Mouse (Mus musculus) thymus, adult 2 months (tissue): ENCODE results near the gene Polr3h. TPM values are rescaled to one million over a fixed set of nuclear protein-coding genes. Genes with fewer than 3 reads are reported as not detected.

Source experiments
- DNase-seq: peaks from one replicate; pipeline ENCODE4 v3.0.0; 2021
- H3K27ac ChIP-seq: fragments of 200-500 bp; 2 replicates; pipeline ENCODE4 v1.5.1; 2012; ENCODE audit warnings: low read length, control low read depth; ENCODE audit not compliant: control insufficient read depth, insufficient read depth
- H3K27me3 ChIP-seq: fragments of 200-500 bp; 2 replicates; pipeline ENCODE4 v1.6.1; 2012; ENCODE audit warnings: mild to moderate bottlenecking, low read length, moderate library complexity, mixed read lengths; ENCODE audit not compliant: control insufficient read depth, insufficient read depth
- H3K36me3 ChIP-seq: fragments of 200-500 bp; 2 replicates; pipeline ENCODE4 v1.6.1; 2012; ENCODE audit warnings: mild to moderate bottlenecking, low read length, moderate library complexity; ENCODE audit not compliant: control insufficient read depth, insufficient read depth
- H3K4me1 ChIP-seq: fragments of 200-500 bp; replicated peaks from 2 replicates; pipeline ENCODE4 v1.6.1; 2012; ENCODE audit warnings: low read length; ENCODE audit not compliant: control insufficient read depth, insufficient read depth
- H3K4me3 ChIP-seq: fragments of 200-500 bp; 2 replicates; pipeline ENCODE4 v1.5.1; 2012; ENCODE audit warnings: mild to moderate bottlenecking, low read length, control low read depth, moderate library complexity; ENCODE audit not compliant: control insufficient read depth, insufficient read depth
- CTCF ChIP-seq: fragments of 200-500 bp; IDR thresholded peaks from 2 replicates; pipeline ENCODE4 v1.5.1; 2012; ENCODE audit warnings: mild to moderate bottlenecking, control low read depth, low read length, moderate library complexity, borderline replicate concordance; ENCODE audit not compliant: control insufficient read depth, poor library complexity, insufficient read depth; ENCODE audit errors: extremely low read depth
- POLR2A ChIP-seq: fragments of 200-500 bp; IDR thresholded peaks from 2 replicates; pipeline ENCODE4 v1.6.1; 2012; ENCODE audit warnings: mild to moderate bottlenecking, low read length, control low read depth, moderate library complexity; ENCODE audit not compliant: control insufficient read depth, poor library complexity, insufficient read depth; ENCODE audit errors: extremely low read depth
- WGBS: fragments of 180-500 bp; shearing (Covaris S2); methylation state at CpG from one replicate; pipeline ENCODE4 v1.1.7; 2018; 5-methylcytosine and 5-hydroxymethylcytosine counted together
- polyA plus RNA-seq: library from polyadenylated mRNA; depleted of rRNA; stranded (reverse); fragments of >200 nt; gene quantifications from 2 replicates; pipeline ENCODE4 v1.2.3, GENCODE M21; 2012

The Polr3h gene
- polyA plus RNA-seq, 1 experiment = 16.7 TPM

DNA sequence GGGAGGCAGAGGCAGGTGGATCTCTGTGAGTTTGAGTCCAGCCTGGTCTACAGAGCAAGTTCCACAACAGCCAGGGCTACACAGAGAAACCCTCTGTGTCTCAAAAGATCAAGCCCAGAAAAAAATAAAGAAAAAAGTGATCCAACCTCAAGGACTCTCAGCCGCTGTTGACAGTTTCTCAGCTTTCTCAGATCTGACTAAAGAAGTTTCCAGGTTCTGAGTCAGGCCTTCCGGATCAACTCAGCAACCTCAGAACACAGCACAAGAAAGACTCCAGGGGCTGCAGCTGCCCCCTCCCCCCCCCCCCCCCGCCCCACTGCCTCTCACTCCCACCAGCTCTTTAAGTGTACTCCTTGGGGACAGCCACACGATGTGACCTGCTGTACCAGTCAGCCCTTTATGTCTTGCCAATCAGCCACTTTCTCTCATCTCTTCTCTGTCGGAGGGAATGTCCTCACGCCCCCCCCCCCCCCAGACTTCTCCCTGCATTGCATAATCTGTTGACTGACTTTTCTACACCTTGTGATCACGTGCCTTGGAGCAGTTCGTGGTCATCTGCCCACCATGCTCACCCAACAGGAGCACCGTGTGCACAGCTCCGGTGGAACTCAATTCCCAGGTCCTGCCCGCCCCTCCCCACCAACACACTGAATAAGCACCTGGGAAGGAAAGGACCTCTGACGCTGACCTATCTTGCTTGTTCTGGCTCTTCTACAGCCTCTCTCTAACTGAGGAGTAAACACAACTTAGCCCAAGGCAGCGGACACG is 40.2 kb upstream of the Polr3h start:
- Histone ChIP-seq H3K4me3 (no peak overlapping the region), H3K36me3 (no peaks in the 10 kb centered on the region), H3K27me3 (no peaks in the 10 kb centered on the region), H3K4me1 (peaks cover 2% of the 10 kb centered on the region; the same call in 1 of the 2 replicates), H3K27ac (no peak overlapping the region)
- DNase-seq = no peak
- 94% methylated on average over 14 of the region's 14 CpGs for WGBS
- no peak for TF ChIP-seq CTCF
- no peak for TF ChIP-seq POLR2A

DNA sequence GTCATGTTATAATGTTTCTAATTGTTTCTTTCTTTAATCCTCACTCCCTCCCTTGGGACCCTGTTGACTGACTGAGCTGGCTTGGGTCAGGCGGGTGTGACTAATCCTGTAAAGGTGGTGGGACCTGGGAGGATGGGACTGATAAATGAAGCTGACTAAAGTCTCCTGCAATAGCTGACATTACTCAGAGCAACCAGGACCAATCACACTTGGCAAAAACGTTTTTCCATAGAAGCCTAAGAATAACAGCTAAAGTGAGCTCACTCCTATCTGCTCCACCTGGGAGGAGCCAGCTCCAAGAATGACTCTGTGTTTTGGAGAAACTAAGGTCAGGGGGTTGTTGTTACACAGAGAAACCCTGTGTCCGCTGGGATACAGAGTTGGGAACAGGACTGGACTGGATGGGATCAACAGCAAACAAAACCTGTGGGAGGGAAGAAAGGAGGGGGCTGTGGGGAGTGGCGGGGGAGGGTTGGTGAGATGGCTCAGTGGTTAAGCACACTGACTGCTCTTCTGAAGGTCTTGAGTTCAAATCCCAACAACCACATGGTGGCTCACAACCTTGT is 39.0 kb upstream of the Polr3h start:
- 91% methylated on average over 4 of the region's 4 CpGs for WGBS
- no peak for DNase-seq
- TF ChIP-seq CTCF (no peak), POLR2A (no peak)
- no peak overlapping the region for H3K4me3 ChIP-seq
- peaks cover 2% of the 10 kb centered on the region; the same call in 1 of the 2 replicates for H3K4me1 ChIP-seq
- H3K36me3 ChIP-seq = no peaks in the 10 kb centered on the region
- H3K27me3 ChIP-seq = no peaks in the 10 kb centered on the region
- H3K27ac ChIP-seq = no peak overlapping the region

DNA sequence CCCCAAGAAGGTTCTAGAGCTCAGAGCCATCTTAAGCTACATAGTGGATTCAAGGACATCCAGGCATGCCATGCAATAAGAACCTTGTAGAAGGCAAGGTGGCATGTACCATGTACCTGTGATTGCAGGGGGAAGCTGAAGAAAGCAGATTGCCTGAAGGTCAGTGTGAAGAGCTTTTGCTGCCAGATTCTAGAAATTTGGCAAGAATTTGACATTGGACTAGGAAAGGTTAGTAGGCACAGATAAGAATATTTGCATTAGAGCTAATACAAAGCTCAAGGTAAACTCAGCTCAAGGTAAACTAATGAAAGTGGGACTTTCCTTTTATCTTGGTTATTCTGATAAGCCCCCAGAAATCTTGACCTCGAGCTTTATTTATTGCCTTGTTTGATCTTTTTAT is 38.2 kb upstream of the Polr3h start:
- no peak overlapping the region for H3K27ac ChIP-seq
- DNase-seq = no peak
- no peaks in the 10 kb centered on the region for H3K27me3 ChIP-seq
- H3K36me3 ChIP-seq = no peaks in the 10 kb centered on the region
- no peak for TF ChIP-seq POLR2A
- no peak for TF ChIP-seq CTCF
- H3K4me1 ChIP-seq = peaks cover 5% of the 10 kb centered on the region; the same call in 1 of the 2 replicates
- no peak overlapping the region for H3K4me3 ChIP-seq
- WGBS = 72% methylated on average over 1 of the region's 1 CpGs

DNA sequence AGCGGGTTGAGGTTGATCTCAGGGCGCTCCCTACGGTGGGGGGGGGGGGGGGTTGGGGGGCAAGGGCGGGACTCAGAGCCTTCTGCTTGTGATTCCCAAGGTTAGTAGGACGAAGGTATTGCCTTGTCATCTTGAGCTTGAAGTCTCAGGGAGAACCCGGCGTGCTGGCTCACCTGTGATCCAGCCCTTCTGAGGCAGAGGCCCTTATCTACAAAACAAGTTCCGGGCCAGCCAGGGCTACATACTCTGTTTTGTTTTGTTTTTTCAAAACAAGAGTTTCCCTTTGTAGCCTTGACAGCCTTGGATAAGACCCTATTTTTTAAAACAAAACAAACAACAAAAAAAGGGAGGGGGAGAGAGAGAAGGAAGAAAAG is 35.0 kb upstream of the Polr3h start:
- peaks cover 5% of the 10 kb centered on the region; the same call in 1 of the 2 replicates for H3K4me1 ChIP-seq
- H3K36me3 ChIP-seq = no peaks in the 10 kb centered on the region
- DNase-seq = no peak
- peak overlapping the region; percentile 20; the same call in 1 of the 2 replicates for H3K27ac ChIP-seq
- WGBS = under 1% methylated on average over 8 of the region's 8 CpGs
- no peaks in the 10 kb centered on the region for H3K27me3 ChIP-seq
- no peak for TF ChIP-seq POLR2A
- no peak for TF ChIP-seq CTCF
- peak overlapping the region; percentile 46 for H3K4me3 ChIP-seq

DNA sequence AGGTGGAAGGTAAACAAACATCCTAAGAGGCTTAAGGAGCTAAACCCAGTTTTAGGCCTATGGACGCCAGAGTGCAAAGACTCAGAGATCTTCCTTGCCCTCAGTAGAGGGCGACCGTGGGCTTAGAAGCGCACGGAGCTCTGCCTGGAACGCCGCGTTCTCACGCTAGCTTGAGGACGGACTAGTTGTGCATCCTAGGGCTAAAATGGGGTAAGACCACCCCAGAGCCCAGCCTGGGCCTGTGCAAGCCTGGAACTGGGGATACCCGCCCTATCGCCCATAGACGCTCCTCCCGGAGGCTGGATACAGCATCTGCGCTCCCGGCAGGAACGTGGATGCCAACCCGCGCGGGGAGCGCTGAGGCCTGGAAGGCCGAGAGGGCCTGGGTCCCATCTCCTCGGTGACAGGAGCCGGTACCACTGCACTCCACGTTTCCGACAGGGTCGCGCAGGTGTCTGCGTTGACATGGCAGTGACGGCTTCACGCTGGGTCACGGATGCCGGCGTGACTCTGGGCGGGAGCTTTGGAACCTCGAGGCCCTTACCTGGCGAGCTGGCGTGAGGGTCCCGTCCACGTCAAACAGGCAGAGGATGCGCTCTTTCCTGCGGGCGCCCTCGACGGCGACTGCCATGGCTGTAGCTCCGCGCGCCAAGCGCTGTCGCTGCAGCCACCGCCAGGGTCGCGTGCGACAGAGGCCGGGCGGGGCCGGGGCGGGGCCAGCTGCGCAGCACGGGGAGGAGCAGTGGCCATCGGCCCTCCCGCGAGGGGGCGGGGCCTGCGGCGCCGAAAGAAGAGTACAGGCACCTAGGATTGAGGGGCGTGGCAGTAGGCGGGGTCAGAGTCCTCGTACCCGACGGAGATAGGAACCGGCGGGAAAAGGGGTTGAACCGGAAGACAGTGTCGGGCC is 34.4 kb upstream of the Polr3h start, which contains the start of gene Pmm1:
Gene Pmm1 (minus strand): TSS at position 760 of the 907 bp plus-strand sequence.
- H3K4me3 ChIP-seq = peak within 1 kb of the TSS; percentile 59

DNA sequence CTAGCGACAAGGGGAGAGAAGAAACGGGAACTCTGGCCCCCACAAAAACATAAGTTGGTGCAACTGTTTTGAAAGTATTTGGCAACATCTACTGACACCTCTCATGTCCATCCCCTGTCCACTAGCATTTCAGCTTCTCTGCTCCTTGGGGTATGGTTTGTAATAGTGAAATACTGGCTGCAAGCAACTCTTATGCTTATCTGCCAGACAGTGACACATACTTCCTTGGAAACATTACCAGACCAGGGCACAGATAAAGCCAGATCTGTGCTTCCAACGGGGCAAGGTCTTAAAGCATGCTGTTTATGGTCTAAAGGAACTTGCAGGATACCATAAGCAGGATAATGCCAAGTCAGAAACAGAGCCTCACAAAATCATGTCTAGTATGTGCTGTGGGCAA is 32.9 kb upstream of the Polr3h start:
- Histone ChIP-seq H3K4me3 (no peak overlapping the region), H3K4me1 (peaks cover 5% of the 10 kb centered on the region; the same call in 1 of the 2 replicates), H3K27ac (no peak overlapping the region), H3K27me3 (no peaks in the 10 kb centered on the region), H3K36me3 (peaks cover 14% of the 10 kb centered on the region)
- WGBS = 96% methylated on average over 3 of the region's 3 CpGs
- TF ChIP-seq CTCF = no peak
- TF ChIP-seq POLR2A = no peak
- no peak for DNase-seq

More for the DNA sequence above, 34.4 kb upstream of the Polr3h start, which contains the start of gene Pmm1:
- peak; percentile 31; the same call in 1 of the 2 replicates for TF ChIP-seq POLR2A
- TF ChIP-seq CTCF = peak; percentile 86
- DNase-seq = peak; percentile 100
- Histone ChIP-seq H3K36me3 (peaks cover 5% of the 10 kb centered on the region), H3K27ac (peak within 1 kb of the TSS; percentile 30), H3K4me1 (peaks cover 5% of the 10 kb centered on the region; the same call in 1 of the 2 replicates), H3K27me3 (no peaks in the 10 kb centered on the region)
- under 1% methylated on average over 77 of the region's 77 CpGs for WGBS
